Mouse (Mus musculus) C2C12 (cell line): ENCODE measurements around the gene Gm20716.

Experiments
- CEBPB ChIP-seq: IDR thresholded peaks from one replicate; pipeline ENCODE4 v1.6.1; 2011; ENCODE audit warnings: low read depth, mild to moderate bottlenecking, control low read depth, moderate library complexity
- CTCF ChIP-seq: IDR thresholded peaks from one replicate; pipeline ENCODE4 v1.5.1; 2011; ENCODE audit not compliant: control insufficient read depth, insufficient read depth, insufficient read length
- MAX ChIP-seq: IDR thresholded peaks from one replicate; pipeline ENCODE4 v1.6.1; 2011; ENCODE audit warnings: mild to moderate bottlenecking, control low read depth
- MYOD1 ChIP-seq: IDR thresholded peaks from one replicate; pipeline ENCODE4 v1.6.1; 2011; ENCODE audit warnings: low read depth; ENCODE audit not compliant: control insufficient read depth, insufficient read length
- MYOG ChIP-seq: IDR thresholded peaks from one replicate; pipeline ENCODE4 v1.6.1; 2011; ENCODE audit not compliant: control insufficient read depth, insufficient read length; ENCODE audit errors: extremely low read depth
- USF1 ChIP-seq: IDR thresholded peaks from one replicate; pipeline ENCODE4 v1.6.1; 2011; ENCODE audit warnings: low read depth, mild to moderate bottlenecking, control low read depth, moderate library complexity

DNA sequence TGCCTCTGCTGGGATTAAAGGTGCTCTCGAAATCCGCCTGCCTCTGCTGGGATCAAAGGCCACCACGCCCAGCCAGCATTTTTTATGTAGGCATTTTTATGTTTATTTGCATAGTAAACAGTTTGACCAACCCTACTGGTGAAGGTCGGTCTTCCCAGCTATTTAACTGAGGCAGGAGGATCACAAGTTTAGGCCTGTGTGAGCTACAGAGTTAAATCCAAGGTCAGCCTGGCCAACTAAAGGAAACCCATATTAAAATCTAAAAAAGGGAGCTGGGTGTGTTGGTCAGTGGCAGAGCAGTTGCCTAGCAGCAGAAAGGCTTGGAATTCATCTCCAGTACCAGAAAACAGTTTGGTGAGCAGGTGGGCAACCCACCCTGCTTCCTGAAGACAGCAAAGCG, 3.1 kb upstream of the Gm20716 start:
- no peak for TF ChIP-seq CTCF
- TF ChIP-seq USF1, result no peak
- TF ChIP-seq MAX, result no peak
- no peak for TF ChIP-seq MYOG
- no peak for TF ChIP-seq CEBPB
- TF ChIP-seq MYOD1, result no peak
